Mouse (Mus musculus): Measurements from ENCODE around the gene Sertad2.

Gene Sertad2

GRCm38 (mm10) chr11:20655795-20656710 lies 113.0 kb downstream of the Sertad2 start:
- in situ Hi-C loops (cut with MboI; ENCODE audit: low pct_unique_long_range_greater_than_20kb in 1 of 2, low sequenced_read_pairs in 2 of 2, unreplicated experiment in 1 of 2): loop anchor here (10.0 to 25.0 kb wide), 3 partner anchors 201 to 394 kb away; no protein-coding TSS in a partner anchor

- in situ Hi-C loops (cut with MboI; ENCODE audit: low pct_unique_long_range_greater_than_20kb in 1 of 2, low sequenced_read_pairs in 2 of 2, unreplicated experiment in 1 of 2): loop anchor here (10.0 to 25.0 kb wide), 3 partner anchors 202 to 394 kb away; no protein-coding TSS in a partner anchor
Measured at GRCm38 (mm10) chr11:20656711-20657057, 113.6 kb downstream of the Sertad2 start.

DNA sequence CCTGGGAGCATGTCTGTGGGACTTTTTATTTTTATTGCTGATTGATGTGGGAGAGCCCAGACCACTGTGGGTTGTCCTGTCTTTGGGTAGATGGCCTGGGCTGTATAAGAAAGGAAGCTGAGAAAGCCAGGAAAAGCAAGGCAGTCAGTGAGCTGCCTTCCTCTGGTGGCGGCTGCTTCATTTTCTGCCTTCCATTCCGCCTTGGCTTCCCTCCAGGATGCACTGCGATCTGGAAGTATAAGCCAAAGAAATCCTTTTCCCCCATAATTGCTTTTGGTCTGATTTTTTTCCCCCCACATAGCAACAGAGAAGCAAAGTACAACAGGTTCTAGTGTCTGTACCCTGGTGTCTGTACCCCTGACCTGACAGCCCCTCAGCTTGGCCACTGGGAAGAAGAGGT lies 116.0 kb downstream of the Sertad2 start:
- in situ Hi-C loops (cut with MboI; ENCODE audit: low pct_unique_long_range_greater_than_20kb in 1 of 2, low sequenced_read_pairs in 2 of 2, unreplicated experiment in 1 of 2): loop anchor here (10.0 to 25.0 kb wide), 3 partner anchors 204 to 397 kb away; no protein-coding TSS in a partner anchor

GRCm38 (mm10) chr11:20660111-20661097 lies 117.4 kb downstream of the Sertad2 start:
- in situ Hi-C loops (cut with MboI; ENCODE audit: low pct_unique_long_range_greater_than_20kb in 1 of 2, low sequenced_read_pairs in 2 of 2, unreplicated experiment in 1 of 2): loop anchor here (25.0 kb wide), 2 partner anchors 373 to 398 kb away; no protein-coding TSS in a partner anchor

DNA sequence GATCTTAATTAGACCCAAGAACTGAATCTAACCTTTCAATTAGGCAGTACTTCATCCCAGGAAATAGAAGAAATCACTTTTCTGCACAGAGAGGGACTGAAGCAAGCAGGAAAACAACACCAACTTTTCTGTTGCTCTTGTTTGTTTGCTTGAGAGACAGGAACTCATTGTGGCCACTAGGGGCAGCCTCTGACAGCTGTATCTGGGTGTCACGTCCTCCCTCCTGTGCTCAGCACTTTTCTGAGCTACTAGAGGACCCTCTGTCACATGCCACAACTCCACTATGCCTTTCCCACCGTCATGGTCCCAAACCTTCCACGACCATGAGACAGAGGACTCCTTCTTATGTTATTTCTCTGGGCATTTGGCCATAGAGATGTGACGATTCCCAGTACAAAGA lies 118.6 kb downstream of the Sertad2 start:
- in situ Hi-C loops (cut with MboI; ENCODE audit: low pct_unique_long_range_greater_than_20kb in 1 of 2, low sequenced_read_pairs in 2 of 2, unreplicated experiment in 1 of 2): loop anchor here (25.0 kb wide), 2 partner anchors 374 to 399 kb away; no protein-coding TSS in a partner anchor

- in situ Hi-C loops (cut with MboI; ENCODE audit: low pct_unique_long_range_greater_than_20kb in 1 of 2, low sequenced_read_pairs in 2 of 2, unreplicated experiment in 1 of 2): loop anchor here (25.0 kb wide), 2 partner anchors 376 to 401 kb away; no protein-coding TSS in a partner anchor
Measured at GRCm38 (mm10) chr11:20662811-20663210, 119.8 kb downstream of the Sertad2 start.

DNA sequence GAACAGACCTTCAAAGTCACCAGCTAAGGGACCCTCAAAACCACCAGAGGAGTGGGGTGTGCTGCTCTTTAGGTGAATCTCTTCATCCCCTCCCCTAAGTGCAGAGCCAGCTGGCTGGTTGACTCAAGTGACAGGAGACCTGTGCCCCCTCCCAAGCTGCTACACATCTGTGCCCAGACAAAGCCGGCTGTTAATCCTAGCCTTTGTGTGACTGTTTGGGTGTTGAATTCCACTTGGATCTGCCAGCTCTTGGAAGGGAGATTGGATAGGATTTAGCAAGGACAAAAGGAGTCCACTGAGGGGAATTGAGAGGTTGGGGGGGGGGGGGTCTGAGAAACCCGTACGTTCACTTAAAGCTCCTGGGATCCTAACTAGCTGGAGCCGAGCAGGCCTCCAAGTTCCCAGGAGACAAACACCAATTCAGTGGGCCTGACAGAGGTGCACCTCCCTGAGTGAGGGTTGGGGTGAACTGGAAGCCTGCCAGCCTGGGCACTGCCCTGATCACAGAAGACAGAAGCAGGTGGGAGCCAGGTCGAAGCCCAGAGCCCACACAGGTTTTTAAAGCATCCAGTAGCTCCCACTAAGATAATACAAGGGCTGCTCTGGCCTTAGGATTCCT lies 120.6 kb downstream of the Sertad2 start:
- in situ Hi-C loops (cut with MboI; ENCODE audit: low pct_unique_long_range_greater_than_20kb in 1 of 2, low sequenced_read_pairs in 2 of 2, unreplicated experiment in 1 of 2): loop anchor here (25.0 kb wide), 2 partner anchors 376 to 401 kb away; no protein-coding TSS in a partner anchor

DNA sequence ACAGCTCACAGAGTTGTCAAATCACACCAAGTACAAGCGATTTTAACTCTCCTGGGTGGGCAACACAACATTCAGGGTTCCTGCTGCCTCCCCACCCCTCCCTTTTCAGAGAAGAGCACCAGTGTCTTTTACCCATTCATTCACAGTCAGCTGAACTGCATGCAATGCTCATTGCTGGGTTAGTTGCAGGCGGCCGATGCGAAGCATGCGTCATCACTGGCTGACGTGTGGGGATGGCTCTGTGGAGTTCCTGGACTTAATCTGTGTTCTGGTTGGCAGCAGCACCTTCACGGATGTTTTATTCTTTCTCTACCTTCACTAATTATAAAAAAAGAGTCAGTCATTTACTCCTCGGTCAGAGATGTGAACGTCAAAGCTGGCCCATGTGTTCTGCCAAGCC lies 121.8 kb downstream of the Sertad2 start:
- in situ Hi-C loops (cut with MboI; ENCODE audit: low pct_unique_long_range_greater_than_20kb in 1 of 2, low sequenced_read_pairs in 2 of 2, unreplicated experiment in 1 of 2): loop anchor here (25.0 kb wide), 2 partner anchors 378 to 403 kb away; no protein-coding TSS in a partner anchor

DNA sequence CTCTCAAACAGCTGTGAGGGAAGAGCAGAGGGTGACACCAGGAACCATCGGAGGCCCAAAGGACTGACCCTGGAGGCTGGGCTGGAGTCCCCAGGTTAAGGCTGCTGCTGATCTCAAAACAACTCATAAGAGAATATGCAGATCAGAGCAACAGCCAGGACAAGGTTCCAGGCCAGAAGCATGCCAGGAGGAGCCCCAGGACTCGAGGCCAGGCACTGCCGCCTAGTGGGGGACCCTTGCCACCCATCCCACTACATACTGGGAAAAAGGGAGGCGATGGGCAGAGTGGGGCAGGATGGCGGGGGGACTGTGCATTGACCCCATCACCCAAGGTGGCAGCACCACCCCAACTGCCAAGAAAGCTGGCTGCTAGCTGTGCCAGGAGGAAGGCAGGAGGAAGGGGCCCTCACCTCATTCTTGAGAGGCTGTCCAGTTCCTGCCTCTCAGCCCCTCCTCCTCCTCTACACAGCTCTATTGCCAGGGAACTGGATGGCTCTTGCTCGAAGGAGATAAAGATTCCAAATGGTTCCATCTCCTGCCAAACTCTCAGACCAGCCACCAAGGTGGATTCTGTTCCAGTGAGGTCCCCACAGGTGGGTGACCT lies 128.8 kb downstream of the Sertad2 start:
- in situ Hi-C loops (cut with MboI; ENCODE audit: low pct_unique_long_range_greater_than_20kb in 1 of 2, low sequenced_read_pairs in 2 of 2, unreplicated experiment in 1 of 2): loop anchor here (25.0 kb wide), 2 partner anchors 385 to 410 kb away; no protein-coding TSS in a partner anchor

- in situ Hi-C loops (cut with MboI; ENCODE audit: low pct_unique_long_range_greater_than_20kb in 1 of 2, low sequenced_read_pairs in 2 of 2, unreplicated experiment in 1 of 2): loop anchor here (25.0 kb wide), 2 partner anchors 385 to 410 kb away; no protein-coding TSS in a partner anchor
Measured at GRCm38 (mm10) chr11:20672513-20672912, 129.5 kb downstream of the Sertad2 start.

DNA sequence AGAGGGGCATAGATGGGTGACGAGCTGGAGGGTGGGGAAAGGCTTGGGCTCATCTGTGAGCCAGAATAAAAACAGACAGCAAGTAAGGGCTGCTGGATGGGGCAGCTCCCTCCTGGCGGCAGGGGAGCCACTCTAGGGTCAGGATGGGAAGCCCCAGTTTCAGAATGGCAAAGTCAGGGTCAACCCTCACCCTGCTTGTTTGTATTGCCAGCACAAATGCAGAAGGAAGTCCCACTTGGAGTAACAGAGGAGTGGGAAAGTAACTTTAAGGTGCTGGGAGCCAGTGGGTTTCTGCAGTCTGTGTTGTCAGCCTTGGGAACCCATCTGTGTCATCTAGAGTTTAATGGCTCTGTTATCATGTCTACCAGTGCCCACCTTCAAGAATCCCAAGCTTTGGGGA lies 136.3 kb downstream of the Sertad2 start:
- in situ Hi-C loops (cut with MboI; ENCODE audit: low pct_unique_long_range_greater_than_20kb in 1 of 2, low sequenced_read_pairs in 2 of 2, unreplicated experiment in 1 of 2): no loop called here

DNA sequence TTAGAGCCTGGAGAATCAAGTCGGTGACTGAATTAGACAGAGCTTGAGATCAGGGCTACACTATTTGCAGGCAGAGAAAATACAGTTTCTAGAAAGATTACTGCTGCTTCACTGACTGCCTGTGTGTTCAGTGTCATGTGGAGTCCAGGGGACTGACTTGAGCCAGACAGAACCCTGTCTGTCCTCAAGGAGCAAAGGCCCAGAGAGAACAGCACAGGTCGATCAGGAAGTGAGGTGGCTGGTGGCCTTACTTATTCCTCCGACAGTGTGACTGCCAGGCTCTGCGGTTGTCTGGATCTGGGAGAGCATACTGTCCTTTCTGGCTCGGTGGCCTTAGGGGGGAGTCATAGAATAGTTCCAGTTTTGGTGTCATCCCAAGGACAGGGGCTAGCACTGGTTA lies 137.7 kb downstream of the Sertad2 start:
- in situ Hi-C loops (cut with MboI; ENCODE audit: low pct_unique_long_range_greater_than_20kb in 1 of 2, low sequenced_read_pairs in 2 of 2, unreplicated experiment in 1 of 2): loop anchor here (10.0 kb wide), 1 partner anchor 236 kb away; no protein-coding TSS in a partner anchor

- in situ Hi-C loops (cut with MboI; ENCODE audit: low pct_unique_long_range_greater_than_20kb in 1 of 2, low sequenced_read_pairs in 2 of 2, unreplicated experiment in 1 of 2): loop anchor here (10.0 kb wide), 1 partner anchor 237 kb away; no protein-coding TSS in a partner anchor
Measured at GRCm38 (mm10) chr11:20681679-20682078, 138.6 kb downstream of the Sertad2 start.

DNA sequence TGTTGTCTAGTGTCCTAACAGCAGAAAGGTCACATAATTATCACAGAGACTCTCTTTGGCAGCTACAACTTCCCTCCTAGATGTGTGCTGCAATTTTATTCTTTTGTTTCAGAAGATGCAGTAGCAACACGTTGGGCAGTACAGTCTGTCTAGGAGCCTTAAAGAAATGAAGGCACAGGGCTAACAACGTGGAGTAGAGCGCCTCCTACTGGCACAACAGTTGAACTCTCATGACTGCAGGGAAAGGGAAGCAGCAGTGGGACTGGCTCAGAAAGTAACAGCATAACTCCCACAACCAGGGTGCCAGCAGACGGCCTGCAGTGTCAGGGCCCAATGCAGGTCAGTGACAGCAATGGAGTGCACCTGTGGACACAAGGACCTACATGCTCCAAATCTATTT lies 147.9 kb downstream of the Sertad2 start:
- in situ Hi-C loops (cut with MboI; ENCODE audit: low pct_unique_long_range_greater_than_20kb in 1 of 2, low sequenced_read_pairs in 2 of 2, unreplicated experiment in 1 of 2): no loop called here

Data from mouse embryonic stem cell (cell line).